Mouse (Mus musculus) kidney, embryonic 15.5 days (tissue): ENCODE measurements at regions not wholly inside any gene's neighbourhood (a gene's known extent, or its start where the extent isn't known, plus 50 kb on each side); places are given as distances from the start of the nearest gene placed in this dataset.

Source experiments
- ATAC-seq: fragments of 200-750 bp; cut with Nextera tagmentation; replicated peaks from 2 replicates; pipeline ENCODE4 v1.8.0; 2017; ENCODE audit warnings: moderate TSS enrichment; ENCODE audit not compliant: low FRiP score
- H3K27ac ChIP-seq: fragments of 300-500 bp; sonication (generic); 2 replicates; pipeline ENCODE4 v1.5.1; 2015; ENCODE audit warnings: mild to moderate bottlenecking, inconsistent platforms
- H3K27me3 ChIP-seq: fragments of 300-500 bp; sonication (generic); 2 replicates; pipeline ENCODE4 v1.6.1; 2015; ENCODE audit warnings: inconsistent platforms
- H3K36me3 ChIP-seq: fragments of 300-500 bp; sonication (generic); 2 replicates; pipeline ENCODE4 v1.6.1; 2015; ENCODE audit warnings: inconsistent platforms
- H3K4me1 ChIP-seq: fragments of 300-500 bp; sonication (generic); 2 replicates; pipeline ENCODE4 v1.6.1; 2015; ENCODE audit warnings: inconsistent platforms
- H3K4me2 ChIP-seq: fragments of 300-500 bp; sonication (generic); 2 replicates; pipeline ENCODE4 v1.6.1; 2015; ENCODE audit warnings: moderate library complexity, mild to moderate bottlenecking, inconsistent platforms
- H3K4me3 ChIP-seq: fragments of 300-500 bp; sonication (generic); replicated peaks from 2 replicates; pipeline ENCODE4 v1.5.1; 2015; ENCODE audit warnings: mild to moderate bottlenecking, inconsistent platforms
- H3K9ac ChIP-seq: fragments of 300-500 bp; sonication (generic); 2 replicates; pipeline ENCODE4 v1.6.1; 2015; ENCODE audit warnings: mild to moderate bottlenecking, inconsistent platforms
- H3K9me3 ChIP-seq: fragments of 300-500 bp; sonication (generic); replicated peaks from 2 replicates; pipeline ENCODE4 v1.6.1; 2016; ENCODE audit warnings: inconsistent platforms
- WGBS: fragments of 180-500 bp; shearing (Covaris S2); methylation state at CpG from one replicate; pipeline ENCODE4 v1.1.7; 2015; ENCODE audit warnings: mixed read lengths; 5-methylcytosine and 5-hydroxymethylcytosine counted together

- Histone ChIP-seq H3K4me2 (no peak overlapping the region), H3K27me3 (no peaks in the 10 kb centered on the region), H3K36me3 (no peaks in the 10 kb centered on the region), H3K9me3 (no peaks in the 10 kb centered on the region), H3K9ac (no peak overlapping the region), H3K4me1 (no peaks in the 10 kb centered on the region), H3K4me3 (no peak overlapping the region), H3K27ac (no peak overlapping the region)
- no peak for ATAC-seq
Observed at GRCm38 (mm10) chr2:45389902-45390492, 272.8 kb upstream of the Zeb2 start.

DNA sequence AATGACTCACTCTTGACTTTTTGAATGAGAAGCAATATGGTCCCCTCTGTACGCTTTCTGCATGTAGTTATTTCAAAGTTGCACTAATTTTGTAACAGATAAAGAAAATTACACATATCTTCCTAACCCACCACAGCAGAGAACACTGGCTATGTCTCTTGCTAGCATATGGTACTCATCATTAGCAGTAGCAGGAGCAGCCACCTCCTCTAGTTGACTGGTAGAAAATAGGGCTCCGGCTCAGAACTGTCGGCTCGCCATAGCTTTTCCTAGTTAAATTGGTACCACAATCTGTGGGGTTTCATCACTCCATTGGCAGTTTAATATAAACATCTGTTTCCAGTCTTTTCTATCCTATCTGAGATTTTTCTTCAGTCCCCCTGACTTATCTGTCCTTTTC, 254.1 kb upstream of the Zeb2 start:
- Histone ChIP-seq H3K9me3 (no peaks in the 10 kb centered on the region), H3K4me3 (no peak overlapping the region), H3K9ac (no peak overlapping the region), H3K4me1 (peaks cover 3% of the 10 kb centered on the region; the same call in 1 of the 2 replicates), H3K27me3 (no peaks in the 10 kb centered on the region), H3K4me2 (no peak overlapping the region), H3K27ac (0 out of 2 replicates have a peak overlapping the region, but pooled peaks have one; percentile 56), H3K36me3 (no peaks in the 10 kb centered on the region)
- no peak for ATAC-seq
- WGBS, result 65% methylated on average over 4 of the region's 4 CpGs

DNA sequence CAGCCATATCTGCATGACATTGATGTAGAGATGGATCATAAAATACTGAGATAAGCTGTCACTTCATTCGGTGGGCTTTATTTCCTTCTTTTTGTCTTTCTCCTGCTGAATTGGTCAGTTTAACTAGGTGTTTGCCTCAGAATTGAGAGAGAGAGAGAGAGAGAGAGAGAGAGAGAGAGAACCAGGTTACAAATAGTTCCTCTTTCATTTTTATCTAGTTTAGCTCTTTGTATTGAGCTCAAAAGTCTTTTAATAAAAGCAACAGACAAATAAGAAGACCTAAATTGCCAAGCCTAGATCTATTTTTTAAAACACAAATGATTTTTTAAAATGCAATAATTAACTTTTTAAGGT, 253.4 kb upstream of the Zeb2 start:
- no peak overlapping the region for H3K27ac ChIP-seq
- no peaks in the 10 kb centered on the region for H3K9me3 ChIP-seq
- H3K36me3 ChIP-seq, result no peaks in the 10 kb centered on the region
- no peak overlapping the region for H3K4me2 ChIP-seq
- no peak overlapping the region for H3K9ac ChIP-seq
- no peak overlapping the region for H3K4me3 ChIP-seq
- peaks cover 3% of the 10 kb centered on the region; the same call in 1 of the 2 replicates for H3K4me1 ChIP-seq
- ATAC-seq, result no peak
- no peaks in the 10 kb centered on the region for H3K27me3 ChIP-seq
- 11% methylated on average over 1 of the region's 1 CpGs for WGBS

DNA sequence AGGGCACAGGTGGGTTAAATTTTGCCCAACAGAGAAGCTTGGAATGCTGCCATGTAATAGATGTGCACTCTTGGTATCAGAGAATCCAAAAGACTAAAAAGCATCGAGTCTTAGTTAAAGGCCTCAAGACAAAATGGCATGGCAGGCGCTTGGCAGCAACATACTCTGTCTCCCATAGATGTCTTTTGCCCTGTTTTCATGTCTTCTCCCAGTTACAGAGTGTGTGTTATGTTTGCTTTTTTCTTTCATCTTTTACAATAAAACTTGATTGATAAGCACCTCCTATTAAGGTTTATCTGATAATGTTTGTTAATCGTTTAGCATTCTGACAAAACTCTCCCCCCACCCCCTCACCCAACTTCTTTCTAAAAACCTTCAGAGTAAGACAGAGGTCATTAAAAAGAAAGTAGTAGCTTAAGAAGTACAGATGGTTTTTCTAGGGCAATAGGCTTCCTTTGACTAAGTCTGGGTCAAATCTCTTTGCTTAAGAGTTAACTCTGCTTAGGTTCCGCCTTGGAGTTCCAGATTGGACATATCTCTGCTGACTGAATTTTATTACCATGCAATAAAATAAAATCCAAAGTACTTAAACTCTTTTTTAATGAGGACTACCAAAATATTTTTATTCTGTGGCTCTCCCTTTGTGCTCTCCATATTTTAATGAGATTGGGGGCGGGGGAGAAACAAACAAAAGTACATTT, 252.9 kb upstream of the Zeb2 start:
- no peaks in the 10 kb centered on the region for H3K27me3 ChIP-seq
- peak; percentile 79 for ATAC-seq
- H3K9me3 ChIP-seq, result no peaks in the 10 kb centered on the region

GRCm38 (mm10) chr2:45369432-45369831, 252.2 kb upstream of the Zeb2 start:
- Histone ChIP-seq H3K4me3 (no peak overlapping the region), H3K27ac (peak overlapping the region; percentile 62), H3K4me1 (peaks cover 3% of the 10 kb centered on the region; the same call in 1 of the 2 replicates), H3K36me3 (no peaks in the 10 kb centered on the region), H3K27me3 (no peaks in the 10 kb centered on the region), H3K9ac (no peak overlapping the region), H3K9me3 (no peaks in the 10 kb centered on the region), H3K4me2 (no peak overlapping the region)
- 69% methylated on average over 4 of the region's 4 CpGs for WGBS
- ATAC-seq, result no peak

More for the DNA sequence above, 252.9 kb upstream of the Zeb2 start:
- Histone ChIP-seq H3K4me3 (no peak overlapping the region), H3K9ac (no peak overlapping the region), H3K4me1 (peaks cover 3% of the 10 kb centered on the region; the same call in 1 of the 2 replicates), H3K36me3 (no peaks in the 10 kb centered on the region), H3K27ac (peak overlapping the region; percentile 62), H3K4me2 (no peak overlapping the region)
- WGBS, result 55% methylated on average over 5 of the region's 5 CpGs

DNA sequence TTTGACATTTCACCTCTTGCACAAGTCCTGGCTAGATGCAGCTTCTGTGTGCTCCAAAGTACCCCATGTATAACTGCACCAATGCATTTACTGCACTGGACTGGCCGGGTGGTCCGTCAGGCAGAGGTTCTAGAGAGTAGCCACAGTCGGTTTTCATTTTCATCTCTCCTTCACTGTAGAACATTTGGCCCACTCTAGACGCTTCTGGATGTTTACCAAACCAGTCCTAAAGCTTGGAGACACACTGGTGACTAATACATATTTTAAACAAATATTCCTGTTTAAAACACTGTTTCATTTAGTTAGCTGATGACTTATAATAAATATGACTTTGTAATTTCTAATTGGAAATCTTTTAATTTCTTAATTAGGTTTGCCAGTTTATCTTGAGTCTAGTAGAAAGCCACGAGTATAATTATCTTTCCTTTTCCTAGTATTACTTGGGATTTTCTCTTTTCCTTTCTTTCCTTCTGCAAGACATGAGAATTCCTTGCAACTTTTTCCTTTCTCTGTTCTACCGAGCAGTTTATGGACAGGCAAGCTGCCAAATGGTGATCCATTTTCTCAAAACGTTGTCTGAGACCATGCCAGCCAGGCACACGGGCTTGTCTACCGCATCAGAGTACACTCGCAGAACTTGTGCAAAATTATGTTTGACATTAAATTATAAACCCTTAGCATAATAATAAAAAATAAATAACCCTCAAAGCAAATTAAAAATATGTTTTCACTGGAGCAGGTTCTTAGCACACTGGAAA, 250.4 kb upstream of the Zeb2 start:
- WGBS, result 78% methylated on average over 10 of the region's 10 CpGs
- no peaks in the 10 kb centered on the region for H3K36me3 ChIP-seq
- H3K9me3 ChIP-seq, result no peaks in the 10 kb centered on the region
- peaks cover 3% of the 10 kb centered on the region; the same call in 1 of the 2 replicates for H3K4me1 ChIP-seq
- H3K27me3 ChIP-seq, result no peaks in the 10 kb centered on the region
- no peak overlapping the region for H3K4me2 ChIP-seq
- no peak overlapping the region for H3K4me3 ChIP-seq
- H3K9ac ChIP-seq, result no peak overlapping the region
- no peak overlapping the region for H3K27ac ChIP-seq
- ATAC-seq, result no peak

- Histone ChIP-seq H3K9ac (no peak overlapping the region), H3K27ac (no peak overlapping the region), H3K9me3 (no peaks in the 10 kb centered on the region), H3K4me2 (no peak overlapping the region), H3K4me1 (no peaks in the 10 kb centered on the region), H3K27me3 (no peaks in the 10 kb centered on the region), H3K4me3 (no peak overlapping the region), H3K36me3 (no peaks in the 10 kb centered on the region)
- 83% methylated on average over 7 of the region's 7 CpGs for WGBS
- no peak for ATAC-seq
Observed at GRCm38 (mm10) chr2:45357266-45357665, 240.1 kb upstream of the Zeb2 start.

DNA sequence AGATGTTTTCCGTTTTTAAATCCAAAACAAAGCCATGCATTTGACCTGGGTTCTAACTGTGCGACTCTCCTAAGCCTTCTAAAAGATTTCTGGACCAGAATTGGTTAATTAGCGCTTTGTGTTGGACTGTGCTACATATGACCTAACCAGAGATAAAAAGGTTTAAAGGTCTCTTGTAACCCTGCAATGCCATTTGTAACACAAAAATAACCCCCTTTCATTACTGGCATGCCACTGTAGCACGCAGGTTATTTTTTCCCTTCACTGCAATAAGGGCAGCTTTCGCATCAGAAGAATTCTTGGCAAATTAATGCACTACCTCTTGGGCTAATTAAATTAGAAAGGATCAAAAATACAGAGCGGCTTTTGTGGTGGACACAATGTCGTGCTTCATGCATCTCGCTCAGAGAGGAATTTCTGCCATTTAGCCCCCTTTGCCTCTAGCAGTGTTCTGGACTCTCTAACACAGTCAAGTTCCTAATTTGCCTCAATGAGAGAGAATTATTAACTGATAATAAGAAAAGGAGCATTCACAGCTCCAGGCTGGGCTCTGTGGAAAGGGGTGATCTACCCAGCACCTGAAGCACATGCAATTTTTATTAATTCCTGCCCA, 239.5 kb upstream of the Zeb2 start:
- WGBS, result 72% methylated on average over 8 of the region's 8 CpGs
- no peak overlapping the region for H3K27ac ChIP-seq
- H3K36me3 ChIP-seq, result no peaks in the 10 kb centered on the region
- no peaks in the 10 kb centered on the region for H3K27me3 ChIP-seq
- no peak overlapping the region for H3K4me3 ChIP-seq
- H3K4me2 ChIP-seq, result no peak overlapping the region
- H3K9ac ChIP-seq, result no peak overlapping the region
- peak; percentile 66; the same call in 1 of the 2 replicates for ATAC-seq
- no peaks in the 10 kb centered on the region for H3K9me3 ChIP-seq
- no peaks in the 10 kb centered on the region for H3K4me1 ChIP-seq

DNA sequence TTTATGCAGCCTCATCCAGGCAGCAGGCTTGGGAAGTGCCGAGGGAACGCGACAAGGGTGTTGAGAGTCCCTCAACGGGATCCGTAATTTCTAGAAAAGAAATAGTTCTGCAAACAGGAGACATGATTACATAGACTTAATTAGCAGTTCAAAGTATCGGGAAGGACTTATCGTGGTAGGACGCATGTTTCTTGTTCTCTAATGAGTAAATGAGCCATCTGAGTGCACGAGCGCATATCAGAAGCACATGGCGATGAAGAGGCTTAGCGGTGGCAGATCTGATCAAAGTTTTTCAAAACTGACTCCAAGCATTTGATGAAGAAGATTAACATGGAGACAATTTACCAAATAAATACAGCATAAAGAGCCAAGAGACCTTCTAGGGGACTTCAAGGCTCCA, 238.8 kb upstream of the Zeb2 start:
- H3K27me3 ChIP-seq, result no peaks in the 10 kb centered on the region
- H3K36me3 ChIP-seq, result no peaks in the 10 kb centered on the region
- H3K9me3 ChIP-seq, result no peaks in the 10 kb centered on the region
- no peaks in the 10 kb centered on the region for H3K4me1 ChIP-seq
- no peak overlapping the region for H3K9ac ChIP-seq
- H3K27ac ChIP-seq, result no peak overlapping the region
- no peak overlapping the region for H3K4me2 ChIP-seq
- H3K4me3 ChIP-seq, result no peak overlapping the region
- no peak for ATAC-seq
- WGBS, result 90% methylated on average over 12 of the region's 12 CpGs

- Histone ChIP-seq H3K9me3 (no peaks in the 10 kb centered on the region), H3K9ac (no peak overlapping the region), H3K4me1 (no peaks in the 10 kb centered on the region), H3K36me3 (no peaks in the 10 kb centered on the region), H3K27me3 (no peaks in the 10 kb centered on the region), H3K4me3 (no peak overlapping the region), H3K27ac (no peak overlapping the region), H3K4me2 (no peak overlapping the region)
- no peak for ATAC-seq
- WGBS, result 75% methylated on average over 1 of the region's 1 CpGs
Observed at GRCm38 (mm10) chr2:45351529-45352133, 234.4 kb upstream of the Zeb2 start.

- H3K9me3 ChIP-seq, result no peaks in the 10 kb centered on the region
- no peaks in the 10 kb centered on the region for H3K36me3 ChIP-seq
- no peak for ATAC-seq
- WGBS, result 83% methylated on average over 5 of the region's 5 CpGs
- no peak overlapping the region for H3K4me2 ChIP-seq
- no peaks in the 10 kb centered on the region for H3K27me3 ChIP-seq
- no peak overlapping the region for H3K4me3 ChIP-seq
- H3K4me1 ChIP-seq, result no peaks in the 10 kb centered on the region
- H3K9ac ChIP-seq, result no peak overlapping the region
- H3K27ac ChIP-seq, result no peak overlapping the region
Observed at GRCm38 (mm10) chr2:45346358-45346757, 229.2 kb upstream of the Zeb2 start.

- Histone ChIP-seq H3K9ac (no peak overlapping the region), H3K27me3 (no peaks in the 10 kb centered on the region), H3K27ac (no peak overlapping the region), H3K9me3 (no peaks in the 10 kb centered on the region), H3K4me3 (no peak overlapping the region), H3K4me2 (no peak overlapping the region), H3K36me3 (no peaks in the 10 kb centered on the region), H3K4me1 (no peaks in the 10 kb centered on the region)
- WGBS, result 78% methylated on average over 1 of the region's 1 CpGs
- ATAC-seq, result no peak
Observed at GRCm38 (mm10) chr2:45339866-45340265, 222.7 kb upstream of the Zeb2 start.
